Mouse (Mus musculus) heart, embryonic 11.5 days (tissue): ENCODE results near the gene Cfap69. TPM values are rescaled to one million over a fixed set of nuclear protein-coding genes. Genes with fewer than 3 reads are reported as not detected.

Source experiments
- ATAC-seq: fragments of 200-750 bp; cut with Nextera tagmentation; replicated peaks from 2 replicates; pipeline ENCODE4 v1.8.0; 2017; ENCODE audit warnings: moderate library complexity; ENCODE audit not compliant: insufficient number of reproducible peaks, low FRiP score, low TSS enrichment
- H3K27ac ChIP-seq: fragments of 300-500 bp; sonication (generic); 2 replicates; pipeline ENCODE4 v1.5.1; 2014; ENCODE audit warnings: mild to moderate bottlenecking, low read depth, low read length
- H3K27me3 ChIP-seq: fragments of 300-500 bp; sonication (generic); 2 replicates; pipeline ENCODE4 v1.6.1; 2014; ENCODE audit warnings: mild to moderate bottlenecking, low read length, mixed read lengths; ENCODE audit not compliant: control insufficient read depth, insufficient read depth
- H3K36me3 ChIP-seq: fragments of 300-500 bp; sonication (generic); 2 replicates; pipeline ENCODE4 v1.6.1; 2014; ENCODE audit warnings: mild to moderate bottlenecking, low read length, moderate library complexity, mixed read lengths; ENCODE audit not compliant: control insufficient read depth, insufficient read depth
- H3K4me1 ChIP-seq: fragments of 300-500 bp; sonication (generic); 2 replicates; pipeline ENCODE4 v1.6.1; 2014; ENCODE audit warnings: low read length; ENCODE audit not compliant: control insufficient read depth, insufficient read depth
- H3K4me2 ChIP-seq: fragments of 300-500 bp; sonication (generic); 2 replicates; pipeline ENCODE4 v1.6.1; 2014; ENCODE audit warnings: mild to moderate bottlenecking, moderate library complexity
- H3K4me3 ChIP-seq: fragments of 300-500 bp; sonication (generic); 2 replicates; pipeline ENCODE4 v1.5.1; 2014; ENCODE audit warnings: low read depth, low read length
- H3K9ac ChIP-seq: fragments of 300-500 bp; sonication (generic); 2 replicates; pipeline ENCODE4 v1.6.1; 2014; ENCODE audit warnings: mild to moderate bottlenecking, low read depth, low read length, moderate library complexity
- H3K9me3 ChIP-seq: fragments of 300-500 bp; sonication (generic); replicated peaks from 2 replicates; pipeline ENCODE4 v1.6.1; 2016; ENCODE audit warnings: low read length; ENCODE audit not compliant: control insufficient read depth
- WGBS: fragments of 180-500 bp; shearing (Covaris S2); extraction: QIAGEN DNeasy Blood & Tissue Kit; methylation state at CpG from one replicate; pipeline ENCODE4 v1.1.7; 2014; ENCODE audit not compliant: insufficient replicate concordance; 5-methylcytosine and 5-hydroxymethylcytosine counted together
- polyA plus RNA-seq: library from polyadenylated mRNA; unstranded; fragments of >200 nt; fragmentation: Nextera tagmentation; extraction: Ambion mirVana; gene quantifications from 2 replicates; pipeline ENCODE4 v1.2.1, GENCODE M21; 2014

Gene Cfap69
- polyA plus RNA-seq, 1 experiment from 2014 or later = 1.3 TPM

GRCm38 (mm10) chr5:5668920-5669319, 4.9 kb upstream of the Cfap69 start:
- H3K27ac ChIP-seq = no peak overlapping the region
- ATAC-seq = no peak
- no peak overlapping the region for H3K4me3 ChIP-seq
- WGBS = 49% methylated on average over 7 of the region's 7 CpGs
- H3K27me3 ChIP-seq = no peaks in the 10 kb centered on the region
- no peaks in the 10 kb centered on the region for H3K4me1 ChIP-seq
- H3K4me2 ChIP-seq = no peak overlapping the region
- H3K9ac ChIP-seq = no peak overlapping the region
- H3K9me3 ChIP-seq = no peaks in the 10 kb centered on the region
- H3K36me3 ChIP-seq = no peaks in the 10 kb centered on the region

DNA sequence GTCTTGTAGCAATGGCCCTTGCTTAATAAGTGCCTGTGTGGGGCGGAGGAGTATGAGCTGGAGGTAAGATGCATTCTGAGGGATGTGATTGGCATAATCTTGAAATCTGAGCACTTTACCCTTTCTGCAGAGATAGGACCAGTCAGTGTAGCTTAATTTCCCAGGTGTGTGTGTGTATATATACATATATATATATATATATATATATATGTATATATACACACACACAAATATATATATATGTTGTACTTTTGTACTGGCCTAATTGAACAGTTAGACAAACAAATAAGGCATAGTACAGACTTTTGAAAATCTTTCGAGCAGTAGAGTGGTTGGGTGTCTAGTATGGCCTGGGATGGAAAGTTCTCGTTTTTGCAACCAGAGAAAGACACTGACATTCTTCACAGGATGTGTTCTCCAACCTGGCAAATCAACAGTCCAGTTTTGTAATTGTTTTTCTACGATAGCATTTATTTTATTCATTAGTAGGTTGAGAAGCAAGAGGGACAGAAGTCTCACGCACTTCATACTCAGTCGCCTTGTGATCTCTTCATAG, 410 bp upstream of the Cfap69 start:
- Histone ChIP-seq H3K36me3 (no peaks in the 10 kb centered on the region), H3K4me3 (peak overlapping the region; percentile 66), H3K9me3 (no peaks in the 10 kb centered on the region), H3K27ac (no peak overlapping the region), H3K9ac (peak overlapping the region; percentile 73; the same call in 1 of the 2 replicates), H3K4me1 (no peaks in the 10 kb centered on the region), H3K27me3 (no peaks in the 10 kb centered on the region), H3K4me2 (peak overlapping the region; percentile 94)
- WGBS = 60% methylated on average over 6 of the region's 6 CpGs
- ATAC-seq = peak; percentile 51; the same call in 1 of the 2 replicates

DNA sequence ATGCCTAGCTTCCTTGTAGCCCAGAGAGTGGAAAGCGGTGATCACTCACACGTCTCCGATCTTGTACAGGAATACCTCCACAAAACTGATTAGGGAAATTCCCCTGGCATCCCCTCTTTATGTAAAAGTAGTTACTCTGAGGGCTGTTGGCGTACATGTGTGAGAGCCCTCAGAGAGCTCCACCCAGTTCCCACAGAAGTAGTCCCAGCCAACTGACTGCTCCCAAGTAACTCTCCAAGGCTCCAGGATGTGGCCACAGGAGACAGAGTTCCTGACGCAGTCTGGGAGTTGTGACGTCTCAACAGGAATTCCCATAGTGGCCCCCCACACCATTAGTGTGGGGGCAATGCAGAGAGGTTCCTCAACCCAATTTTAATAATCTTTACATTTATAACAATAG, 982 bp downstream of the Cfap69 start:
- Histone ChIP-seq H3K36me3 (no peaks in the 10 kb centered on the region), H3K9ac (no peak overlapping the region), H3K27me3 (no peaks in the 10 kb centered on the region), H3K9me3 (no peaks in the 10 kb centered on the region), H3K4me1 (no peaks in the 10 kb centered on the region), H3K27ac (no peak overlapping the region), H3K4me3 (0 out of 2 replicates have a peak overlapping the region, but pooled peaks have one; percentile 66), H3K4me2 (peak overlapping the region; percentile 94)
- 39% methylated on average over 6 of the region's 6 CpGs for WGBS
- ATAC-seq = no peak

- Histone ChIP-seq H3K27me3 (no peaks in the 10 kb centered on the region), H3K4me1 (no peaks in the 10 kb centered on the region), H3K9ac (no peak overlapping the region), H3K27ac (no peak overlapping the region), H3K36me3 (no peaks in the 10 kb centered on the region), H3K4me3 (no peak overlapping the region), H3K9me3 (no peaks in the 10 kb centered on the region), H3K4me2 (no peak overlapping the region)
- WGBS = 52% methylated on average over 2 of the region's 2 CpGs
- no peak for ATAC-seq
Measured at GRCm38 (mm10) chr5:5658680-5659079, 5.4 kb downstream of the Cfap69 start.

GRCm38 (mm10) chr5:5657932-5658331, 6.1 kb downstream of the Cfap69 start:
- no peaks in the 10 kb centered on the region for H3K4me1 ChIP-seq
- no peak overlapping the region for H3K4me2 ChIP-seq
- no peaks in the 10 kb centered on the region for H3K27me3 ChIP-seq
- H3K4me3 ChIP-seq = no peak overlapping the region
- no peaks in the 10 kb centered on the region for H3K9me3 ChIP-seq
- no peak overlapping the region for H3K27ac ChIP-seq
- WGBS = 75% methylated on average over 2 of the region's 2 CpGs
- H3K9ac ChIP-seq = no peak overlapping the region
- no peaks in the 10 kb centered on the region for H3K36me3 ChIP-seq
- no peak for ATAC-seq

GRCm38 (mm10) chr5:5648817-5649569, 15.0 kb downstream of the Cfap69 start:
- no peak overlapping the region for H3K4me3 ChIP-seq
- no peaks in the 10 kb centered on the region for H3K27me3 ChIP-seq
- H3K9ac ChIP-seq = no peak overlapping the region
- no peak overlapping the region for H3K4me2 ChIP-seq
- H3K9me3 ChIP-seq = no peaks in the 10 kb centered on the region
- H3K36me3 ChIP-seq = no peaks in the 10 kb centered on the region
- H3K4me1 ChIP-seq = no peaks in the 10 kb centered on the region
- H3K27ac ChIP-seq = no peak overlapping the region
- 0 out of 2 replicates have a peak, but pooled peaks have one; percentile 52 for ATAC-seq
- 45% methylated on average over 6 of the region's 6 CpGs for WGBS

DNA sequence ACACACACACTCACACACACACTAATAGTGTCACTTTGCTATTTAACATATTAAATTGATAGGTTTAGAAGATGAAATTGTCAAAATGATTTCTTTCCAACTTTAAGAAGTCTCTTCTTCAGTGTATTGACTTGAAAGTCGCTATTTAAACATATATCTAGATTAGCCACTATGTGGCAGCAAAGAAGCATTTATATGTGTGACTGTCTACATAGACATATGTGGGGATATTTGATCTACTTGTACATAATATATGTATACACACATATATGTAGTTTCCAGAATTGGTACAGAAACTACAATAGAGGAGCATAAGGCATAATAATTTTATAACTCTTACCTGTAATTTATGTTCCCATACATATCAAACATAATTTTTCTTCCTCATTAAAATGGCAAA, 17.9 kb downstream of the Cfap69 start:
- Histone ChIP-seq H3K9me3 (no peaks in the 10 kb centered on the region), H3K27me3 (no peaks in the 10 kb centered on the region), H3K4me1 (no peaks in the 10 kb centered on the region), H3K36me3 (no peaks in the 10 kb centered on the region), H3K4me2 (no peak overlapping the region), H3K9ac (no peak overlapping the region), H3K4me3 (no peak overlapping the region), H3K27ac (no peak overlapping the region)
- no peak for ATAC-seq
- WGBS = 10% methylated on average over 1 of the region's 1 CpGs

DNA sequence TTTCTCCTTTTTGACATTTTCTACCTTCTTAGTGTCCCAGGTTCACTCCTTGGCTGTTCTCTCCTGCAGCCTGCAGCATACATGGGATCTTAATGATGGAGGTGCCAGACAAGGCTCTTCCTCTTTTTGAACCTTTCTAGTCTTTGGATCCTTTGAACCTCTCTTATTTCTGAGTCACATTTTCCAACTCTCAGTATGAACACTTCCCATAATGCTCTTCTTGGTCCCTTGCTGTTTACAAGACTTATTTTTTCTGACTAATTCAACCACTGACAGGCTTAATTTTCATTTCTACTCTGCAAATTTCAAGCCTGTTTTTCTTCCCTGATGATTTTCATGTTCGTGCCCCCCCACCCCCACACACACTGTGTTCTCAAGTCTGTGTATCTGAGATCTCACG, 25.5 kb downstream of the Cfap69 start:
- Histone ChIP-seq H3K27ac (no peak overlapping the region), H3K4me1 (no peaks in the 10 kb centered on the region), H3K4me3 (no peak overlapping the region), H3K9me3 (no peaks in the 10 kb centered on the region), H3K27me3 (no peaks in the 10 kb centered on the region), H3K9ac (no peak overlapping the region), H3K4me2 (no peak overlapping the region), H3K36me3 (no peaks in the 10 kb centered on the region)
- no peak for ATAC-seq
- WGBS = 56% methylated on average over 2 of the region's 2 CpGs

GRCm38 (mm10) chr5:5625491-5625890, 38.5 kb downstream of the Cfap69 start:
- H3K4me3 ChIP-seq = no peak overlapping the region
- no peaks in the 10 kb centered on the region for H3K36me3 ChIP-seq
- ATAC-seq = no peak
- no peak overlapping the region for H3K27ac ChIP-seq
- H3K4me2 ChIP-seq = no peak overlapping the region
- H3K4me1 ChIP-seq = no peaks in the 10 kb centered on the region
- H3K9me3 ChIP-seq = no peaks in the 10 kb centered on the region
- no peaks in the 10 kb centered on the region for H3K27me3 ChIP-seq
- H3K9ac ChIP-seq = no peak overlapping the region
- WGBS = 65% methylated on average over 3 of the region's 3 CpGs
